Mouse (Mus musculus): ENCODE data around the gene Snd1. TPM values are rescaled to one million over a fixed set of nuclear protein-coding genes. Genes with fewer than 3 reads are reported as not detected.

Snd1 gene
- polyA plus RNA-seq, 1 experiment from 2014 or later, result 56.6 TPM

GRCm38 (mm10) chr6:28572991-28573759 lies 98.2 kb downstream of the Snd1 start:
- H3K4me1 ChIP-seq (ENCODE audit: insufficient read depth, low read depth, low read length), result no peaks in the 10 kb centered on the region
- no peaks in the 10 kb centered on the region for H3K27me3 ChIP-seq (replicated peaks; ENCODE audit: insufficient read depth, low read length)
- no peak for TF ChIP-seq EP300 (IDR thresholded peaks at IDR 0.05)
- no peak for TF ChIP-seq CTCF (IDR thresholded peaks at IDR 0.05)
- DNase-seq (ENCODE audit: low spot score) (no peak), ATAC-seq (no peak)
- H3K4me3 ChIP-seq (ENCODE audit: low read depth, low read length), result no peak overlapping the region
- 65% methylated on average over 11 of the region's 11 CpGs for WGBS
- H3K4me2 ChIP-seq (replicated peaks; ENCODE audit: low read depth, low read length), result no peak overlapping the region
- H3K36me3 ChIP-seq (ENCODE audit: insufficient read depth, low read length), result no peaks in the 10 kb centered on the region
- no peak overlapping the region for H3K9ac ChIP-seq (replicated peaks; ENCODE audit: low read depth)
- no peak overlapping the region for H3K27ac ChIP-seq (ENCODE audit: low read length)
- no peaks in the 10 kb centered on the region for H3K9me3 ChIP-seq (ENCODE audit: low read length)

GRCm38 (mm10) chr6:28576356-28577264 lies 101.7 kb downstream of the Snd1 start:
- no peak overlapping the region for H3K4me3 ChIP-seq (ENCODE audit: low read depth, low read length)
- DNase-seq (ENCODE audit: low spot score) (no peak), ATAC-seq (no peak)
- H3K4me1 ChIP-seq (ENCODE audit: insufficient read depth, low read depth, low read length), result no peaks in the 10 kb centered on the region
- WGBS, result 72% methylated on average over 14 of the region's 14 CpGs
- H3K9ac ChIP-seq (replicated peaks; ENCODE audit: low read depth), result no peak overlapping the region
- no peak overlapping the region for H3K4me2 ChIP-seq (replicated peaks; ENCODE audit: low read depth, low read length)
- H3K27ac ChIP-seq (ENCODE audit: low read length), result no peak overlapping the region
- no peaks in the 10 kb centered on the region for H3K27me3 ChIP-seq (replicated peaks; ENCODE audit: insufficient read depth, low read length)
- no peaks in the 10 kb centered on the region for H3K36me3 ChIP-seq (ENCODE audit: insufficient read depth, low read length)
- H3K9me3 ChIP-seq (ENCODE audit: low read length), result no peaks in the 10 kb centered on the region
- no peak for TF ChIP-seq EP300 (IDR thresholded peaks at IDR 0.05)
- no peak for TF ChIP-seq CTCF (IDR thresholded peaks at IDR 0.05)

- ATAC-seq (no peak), DNase-seq (ENCODE audit: low spot score) (no peak)
- Histone ChIP-seq H3K27me3 (replicated peaks; ENCODE audit: insufficient read depth, low read length) (no peaks in the 10 kb centered on the region), H3K9ac (replicated peaks; ENCODE audit: low read depth) (no peak overlapping the region), H3K9me3 (ENCODE audit: low read length) (no peaks in the 10 kb centered on the region), H3K4me3 (ENCODE audit: low read depth, low read length) (no peak overlapping the region), H3K4me2 (replicated peaks; ENCODE audit: low read depth, low read length) (no peak overlapping the region), H3K27ac (ENCODE audit: low read length) (no peak overlapping the region), H3K36me3 (ENCODE audit: insufficient read depth, low read length) (no peaks in the 10 kb centered on the region), H3K4me1 (ENCODE audit: insufficient read depth, low read depth, low read length) (no peaks in the 10 kb centered on the region)
- TF ChIP-seq CTCF (IDR thresholded peaks at IDR 0.05) (no peak), EP300 (IDR thresholded peaks at IDR 0.05) (no peak)
- WGBS, result 98% methylated on average over 3 of the region's 3 CpGs
Measured at GRCm38 (mm10) chr6:28582847-28583246, 107.9 kb downstream of the Snd1 start.

GRCm38 (mm10) chr6:28583399-28583798 lies 108.5 kb downstream of the Snd1 start:
- TF ChIP-seq CTCF (IDR thresholded peaks at IDR 0.05) (no peak), EP300 (IDR thresholded peaks at IDR 0.05) (no peak)
- 98% methylated on average over 2 of the region's 2 CpGs for WGBS
- Histone ChIP-seq H3K4me2 (replicated peaks; ENCODE audit: low read depth, low read length) (no peak overlapping the region), H3K4me1 (ENCODE audit: insufficient read depth, low read depth, low read length) (no peaks in the 10 kb centered on the region), H3K4me3 (ENCODE audit: low read depth, low read length) (no peak overlapping the region), H3K27me3 (replicated peaks; ENCODE audit: insufficient read depth, low read length) (no peaks in the 10 kb centered on the region), H3K9ac (replicated peaks; ENCODE audit: low read depth) (no peak overlapping the region), H3K36me3 (ENCODE audit: insufficient read depth, low read length) (no peaks in the 10 kb centered on the region), H3K9me3 (ENCODE audit: low read length) (no peaks in the 10 kb centered on the region), H3K27ac (ENCODE audit: low read length) (no peak overlapping the region)
- ATAC-seq, result no peak
- DNase-seq (ENCODE audit: low spot score), result no peak

- TF ChIP-seq EP300 (IDR thresholded peaks at IDR 0.05) (no peak), CTCF (IDR thresholded peaks at IDR 0.05) (no peak)
- Histone ChIP-seq H3K36me3 (ENCODE audit: insufficient read depth, low read length) (no peaks in the 10 kb centered on the region), H3K9ac (replicated peaks; ENCODE audit: low read depth) (no peak overlapping the region), H3K27me3 (replicated peaks; ENCODE audit: insufficient read depth, low read length) (no peaks in the 10 kb centered on the region), H3K27ac (ENCODE audit: low read length) (no peak overlapping the region), H3K4me3 (ENCODE audit: low read depth, low read length) (no peak overlapping the region), H3K4me2 (replicated peaks; ENCODE audit: low read depth, low read length) (no peak overlapping the region), H3K4me1 (ENCODE audit: insufficient read depth, low read depth, low read length) (no peaks in the 10 kb centered on the region), H3K9me3 (ENCODE audit: low read length) (no peaks in the 10 kb centered on the region)
- no peak for ATAC-seq
- 68% methylated on average over 3 of the region's 3 CpGs for WGBS
- peak; percentile 32 for DNase-seq (ENCODE audit: low spot score)
Measured at GRCm38 (mm10) chr6:28586806-28587205, 111.9 kb downstream of the Snd1 start.

- ATAC-seq (no peak), DNase-seq (ENCODE audit: low spot score) (no peak)
- H3K4me1 ChIP-seq (ENCODE audit: insufficient read depth, low read depth, low read length), result no peaks in the 10 kb centered on the region
- no peaks in the 10 kb centered on the region for H3K36me3 ChIP-seq (ENCODE audit: insufficient read depth, low read length)
- H3K4me3 ChIP-seq (ENCODE audit: low read depth, low read length), result no peak overlapping the region
- no peaks in the 10 kb centered on the region for H3K27me3 ChIP-seq (replicated peaks; ENCODE audit: insufficient read depth, low read length)
- TF ChIP-seq EP300 (IDR thresholded peaks at IDR 0.05) (no peak), CTCF (IDR thresholded peaks at IDR 0.05) (no peak)
- H3K4me2 ChIP-seq (replicated peaks; ENCODE audit: low read depth, low read length), result no peak overlapping the region
- 84% methylated on average over 5 of the region's 5 CpGs for WGBS
- no peaks in the 10 kb centered on the region for H3K9me3 ChIP-seq (ENCODE audit: low read length)
- no peak overlapping the region for H3K9ac ChIP-seq (replicated peaks; ENCODE audit: low read depth)
- H3K27ac ChIP-seq (ENCODE audit: low read length), result no peak overlapping the region
Measured at GRCm38 (mm10) chr6:28588494-28589171, 113.7 kb downstream of the Snd1 start.

All from lung, postnatal 0 days (tissue).